In genomic region chr12:24521076-24521475, GRCm38 (mm10) we compare ENCODE assay signal across 23 mouse cellular contexts.
"Had no signal": no experiment of that assay in that cellular context is flagged by ENCODE, and none has a peak within 500 bp of the region (broad histone marks: within the 10 kb centered on the region; RNA-seq: fewer than 3 reads in every experiment).

No protein-coding gene starts in this region.

- H3K4me2 ChIP-seq: kidney, embryonic 15.5 days; limb, embryonic 13.5 days; liver, embryonic 12.5 days; liver, embryonic 15.5 days; lung, embryonic 15.5 days; midbrain, embryonic 13.5 days; neural tube, embryonic 13.5 days had no signal

- H3K9ac ChIP-seq: kidney, embryonic 15.5 days; limb, embryonic 13.5 days; liver, embryonic 12.5 days; liver, embryonic 15.5 days; lung, embryonic 15.5 days; midbrain, embryonic 13.5 days; neural tube, embryonic 13.5 days had no signal

- ATAC-seq: liver, embryonic 12.5 days; midbrain, embryonic 13.5 days; midbrain, embryonic 16.5 days had no signal

- H3K4me1 ChIP-seq: kidney, embryonic 15.5 days; limb, embryonic 10.5 days; limb, embryonic 13.5 days; liver, embryonic 12.5 days; liver, embryonic 15.5 days; lung, embryonic 15.5 days; midbrain, embryonic 10.5 days; midbrain, embryonic 13.5 days; neural tube, embryonic 13.5 days had no signal

- DNase-seq: kidney, adult 11 months; kidney, adult 8-10 months; kidney, postnatal 10 days; kidney, postnatal 36 days; liver; lung, adult 18-20 months; lung, postnatal 10 days; lung, postnatal 36 days; retina, postnatal 1 day; thymus, adult 18-20 months; thymus, postnatal 4 days had no signal

- H3K27me3 ChIP-seq: kidney, embryonic 15.5 days; limb, embryonic 13.5 days; liver, embryonic 12.5 days; liver, embryonic 15.5 days; lung, embryonic 15.5 days; megakaryocyte, embryonic 14.5 days; midbrain, embryonic 13.5 days; neural tube, embryonic 13.5 days had no signal

- H3K27ac ChIP-seq: kidney, embryonic 15.5 days; limb, embryonic 10.5 days; limb, embryonic 13.5 days; liver, embryonic 12.5 days; liver, embryonic 15.5 days; lung, embryonic 15.5 days; midbrain, embryonic 10.5 days; midbrain, embryonic 13.5 days; neural tube, embryonic 13.5 days had no signal

- H3K9me3 ChIP-seq: kidney, embryonic 15.5 days; limb, embryonic 10.5 days; limb, embryonic 13.5 days; liver, embryonic 12.5 days; liver, embryonic 15.5 days; lung, embryonic 15.5 days; megakaryocyte, embryonic 14.5 days; midbrain, embryonic 10.5 days; midbrain, embryonic 13.5 days; neural tube, embryonic 13.5 days had no signal

- H3K4me3 ChIP-seq: kidney, embryonic 15.5 days; limb, embryonic 10.5 days; limb, embryonic 13.5 days; liver, embryonic 12.5 days; liver, embryonic 15.5 days; lung, embryonic 15.5 days; megakaryocyte, embryonic 14.5 days; midbrain, embryonic 10.5 days; midbrain, embryonic 13.5 days; myocyte; neural tube, embryonic 13.5 days had no signal
